Comparison of ENCODE assay signal across 23 mouse cellular contexts in the genomic region with DNA sequence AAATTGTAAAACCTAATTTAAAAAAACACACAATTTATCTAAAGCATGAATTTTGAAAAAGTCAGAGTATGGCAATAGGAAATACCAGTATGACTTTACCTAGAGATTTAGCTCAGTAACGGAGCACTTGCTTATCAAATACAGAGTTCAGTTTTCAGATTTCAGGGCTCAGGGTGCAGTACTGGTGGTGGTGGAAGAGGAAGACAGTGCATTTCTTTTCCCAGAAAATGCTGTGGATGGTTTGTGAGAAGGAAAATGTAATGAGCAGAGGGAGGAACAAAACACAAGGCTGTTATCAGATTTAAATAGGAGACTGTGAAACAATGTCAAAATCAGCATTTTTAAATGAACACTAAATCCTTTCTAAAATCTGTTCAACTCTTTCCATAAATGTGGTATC.
A peak's percentile ranks its signal among the peaks of the same experiment; 100 is the strongest.
DNase-seq lines count a peak whose midpoint lies in the region; ATAC-seq lines count a peak whose summit lies in the region.
"Had no signal": no experiment of that assay in that cellular context is flagged by ENCODE, and none has a peak within 500 bp of the region (broad histone marks: within the 10 kb centered on the region; RNA-seq: fewer than 3 reads in every experiment).

No protein-coding gene starts in this region.

- no peak overlapping the region for H3K27ac ChIP-seq in forebrain, embryonic 13.5 days
- no peak overlapping the region for H3K27ac ChIP-seq in forebrain, embryonic 10.5 days
- H3K27ac ChIP-seq in forebrain, embryonic 15.5 days (replicated peaks), result peak overlapping the region; percentile 54; the same call in 1 of the 2 replicates
- no peak overlapping the region for H3K27ac ChIP-seq in forebrain, embryonic 12.5 days
- H3K27ac ChIP-seq in forebrain, embryonic 16.5 days (ENCODE audit: low read length), result no peak overlapping the region
- H3K27ac ChIP-seq: embryonic facial prominence, embryonic 13.5 days; embryonic facial prominence, embryonic 15.5 days had no signal

- WGBS in forebrain, embryonic 13.5 days, result 89% methylated on average over 1 of the region's 1 CpGs
- 90% methylated on average over 1 of the region's 1 CpGs for WGBS in forebrain, embryonic 10.5 days
- 93% methylated on average over 1 of the region's 1 CpGs for WGBS in forebrain, embryonic 15.5 days
- WGBS in forebrain, embryonic 12.5 days, result 91% methylated on average over 1 of the region's 1 CpGs
- WGBS in forebrain, embryonic 16.5 days, result 75% methylated on average over 1 of the region's 1 CpGs

- no peak overlapping the region for H3K4me2 ChIP-seq in forebrain, embryonic 13.5 days
- no peak overlapping the region for H3K4me2 ChIP-seq in forebrain, embryonic 15.5 days (replicated peaks)
- H3K4me2 ChIP-seq in forebrain, embryonic 12.5 days, result no peak overlapping the region
- no peak overlapping the region for H3K4me2 ChIP-seq in forebrain, embryonic 16.5 days (ENCODE audit: low read length)
- H3K4me2 ChIP-seq: embryonic facial prominence, embryonic 13.5 days; embryonic facial prominence, embryonic 15.5 days had no signal

- 0 out of 2 replicates have a peak, but pooled peaks have one; percentile 25 for ATAC-seq in forebrain, embryonic 13.5 days
- peak; percentile 57 for ATAC-seq in forebrain, embryonic 15.5 days (replicated peaks)
- ATAC-seq in forebrain, embryonic 12.5 days (ENCODE audit: low FRiP score), result no peak
- ATAC-seq in forebrain, embryonic 16.5 days, result peak; percentile 68
- ATAC-seq: activated CD4-positive, CD25-positive, alpha-beta regulatory T cell, adult 4 months; CD4-positive, CD25-positive, alpha-beta regulatory T cell, adult 4 months; Patski had no signal

- no peak for DNase-seq in forebrain, embryonic 10.5 days (ENCODE audit: extremely low spot score, low spot score)
- DNase-seq in cerebellum, adult 9-10 months, result no peak
- DNase-seq: adrenal gland, adult 8-10 months; adrenal gland, postnatal 14 days; adrenal gland, postnatal 36 days; B cell, adult 2 months; cerebellum, adult 11-12 months; cerebellum, adult 2 months; cerebellum, adult 9-11 months; cerebellum, postnatal 36 days; embryo, embryonic 11 days had no signal

- H3K36me3 ChIP-seq in forebrain, embryonic 13.5 days (ENCODE audit: poor library complexity, severe bottlenecking), result no peaks in the 10 kb centered on the region
- no peaks in the 10 kb centered on the region for H3K36me3 ChIP-seq in forebrain, embryonic 10.5 days (replicated peaks)
- no peaks in the 10 kb centered on the region for H3K36me3 ChIP-seq in forebrain, embryonic 15.5 days
- H3K36me3 ChIP-seq in forebrain, embryonic 12.5 days (replicated peaks), result no peaks in the 10 kb centered on the region
- H3K36me3 ChIP-seq in forebrain, embryonic 16.5 days (ENCODE audit: control insufficient read depth, insufficient read depth), result no peaks in the 10 kb centered on the region
- H3K36me3 ChIP-seq: embryonic facial prominence, embryonic 13.5 days; embryonic facial prominence, embryonic 15.5 days; G1E had no signal

- H3K9ac ChIP-seq in forebrain, embryonic 13.5 days, result no peak overlapping the region
- no peak overlapping the region for H3K9ac ChIP-seq in forebrain, embryonic 15.5 days (replicated peaks)
- no peak overlapping the region for H3K9ac ChIP-seq in forebrain, embryonic 12.5 days
- H3K9ac ChIP-seq in forebrain, embryonic 16.5 days (replicated peaks; ENCODE audit: low read depth, low read length), result no peak overlapping the region
- H3K9ac ChIP-seq: embryonic facial prominence, embryonic 13.5 days; embryonic facial prominence, embryonic 15.5 days had no signal

- H3K4me3 ChIP-seq in forebrain, embryonic 13.5 days, result no peak overlapping the region
- no peak overlapping the region for H3K4me3 ChIP-seq in forebrain, embryonic 10.5 days
- no peak overlapping the region for H3K4me3 ChIP-seq in forebrain, embryonic 15.5 days
- H3K4me3 ChIP-seq in forebrain, embryonic 12.5 days (replicated peaks), result no peak overlapping the region
- H3K4me3 ChIP-seq in forebrain, embryonic 16.5 days (replicated peaks; ENCODE audit: low read length), result no peak overlapping the region
- H3K4me3 ChIP-seq: embryonic facial prominence, embryonic 13.5 days; embryonic facial prominence, embryonic 15.5 days; erythroblast, embryonic 14.5 days had no signal

- no peaks in the 10 kb centered on the region; the same call in 1 of the 2 replicates for H3K4me1 ChIP-seq in forebrain, embryonic 13.5 days
- H3K4me1 ChIP-seq in forebrain, embryonic 10.5 days, result no peaks in the 10 kb centered on the region
- H3K4me1 ChIP-seq in forebrain, embryonic 15.5 days, result 0 out of 2 replicates have a peak, but pooled peaks cover 6% of the 10 kb centered on the region
- H3K4me1 ChIP-seq in forebrain, embryonic 12.5 days, result no peaks in the 10 kb centered on the region
- no peaks in the 10 kb centered on the region; the same call in 1 of the 2 replicates for H3K4me1 ChIP-seq in forebrain, embryonic 16.5 days (replicated peaks; ENCODE audit: control insufficient read depth, insufficient read depth, low read length)
- H3K4me1 ChIP-seq: embryonic facial prominence, embryonic 13.5 days; embryonic facial prominence, embryonic 15.5 days had no signal

- H3K9me3 ChIP-seq in forebrain, embryonic 13.5 days (replicated peaks), result no peaks in the 10 kb centered on the region
- no peaks in the 10 kb centered on the region for H3K9me3 ChIP-seq in forebrain, embryonic 10.5 days
- H3K9me3 ChIP-seq in forebrain, embryonic 15.5 days, result no peaks in the 10 kb centered on the region
- no peaks in the 10 kb centered on the region for H3K9me3 ChIP-seq in forebrain, embryonic 12.5 days
- no peaks in the 10 kb centered on the region for H3K9me3 ChIP-seq in forebrain, embryonic 16.5 days (ENCODE audit: control insufficient read depth, low read length)
- H3K9me3 ChIP-seq: embryonic facial prominence, embryonic 13.5 days; embryonic facial prominence, embryonic 15.5 days; G1E had no signal

- no peaks in the 10 kb centered on the region for H3K27me3 ChIP-seq in forebrain, embryonic 13.5 days
- H3K27me3 ChIP-seq in forebrain, embryonic 10.5 days (ENCODE audit: poor library complexity, severe bottlenecking), result no peaks in the 10 kb centered on the region
- no peaks in the 10 kb centered on the region for H3K27me3 ChIP-seq in forebrain, embryonic 15.5 days
- H3K27me3 ChIP-seq in forebrain, embryonic 12.5 days, result no peaks in the 10 kb centered on the region
- H3K27me3 ChIP-seq in forebrain, embryonic 16.5 days (replicated peaks; ENCODE audit: control insufficient read depth, insufficient read depth, low read length), result no peaks in the 10 kb centered on the region
- H3K27me3 ChIP-seq: CH12.LX; embryonic facial prominence, embryonic 13.5 days; embryonic facial prominence, embryonic 15.5 days had no signal
